Mouse (Mus musculus) lung, postnatal 0 days (tissue): ENCODE data around the gene Eef1akmt4. TPM values are rescaled to one million over a fixed set of nuclear protein-coding genes. Genes with fewer than 3 reads are reported as not detected.
A peak's percentile ranks its signal among the peaks of the same experiment; 100 is the strongest.

Experiments used
- ATAC-seq: fragments of 200-750 bp; cut with Nextera tagmentation; 2 replicates; pipeline ENCODE4 v1.8.0; 2017; ENCODE audit warnings: moderate library complexity
- DNase-seq: peaks from one replicate; pipeline ENCODE4 v3.0.0-alpha.2; 2016; ENCODE audit warnings: low spot score
- H3K27ac ChIP-seq: fragments of 300-500 bp; sonication (generic); 2 replicates; pipeline ENCODE4 v1.5.1; 2014; ENCODE audit warnings: antibody characterized with exemption, mild to moderate bottlenecking, low read length, mixed read lengths
- H3K27me3 ChIP-seq: fragments of 300-500 bp; sonication (generic); replicated peaks from 2 replicates; pipeline ENCODE4 v1.6.1; 2014; ENCODE audit warnings: low read length, mixed read lengths; ENCODE audit not compliant: insufficient read depth
- H3K36me3 ChIP-seq: fragments of 300-500 bp; sonication (generic); 2 replicates; pipeline ENCODE4 v1.6.1; 2014; ENCODE audit warnings: low read length, mixed read lengths; ENCODE audit not compliant: insufficient read depth
- H3K4me1 ChIP-seq: fragments of 300-500 bp; sonication (generic); 2 replicates; pipeline ENCODE4 v1.6.1; 2014; ENCODE audit warnings: antibody characterized with exemption, low read depth, low read length, mixed read lengths; ENCODE audit not compliant: insufficient read depth
- H3K4me2 ChIP-seq: fragments of 300-500 bp; sonication (generic); replicated peaks from 2 replicates; pipeline ENCODE4 v1.6.1; 2014; ENCODE audit warnings: low read depth, mild to moderate bottlenecking, low read length, moderate library complexity, mixed read lengths
- H3K4me3 ChIP-seq: fragments of 300-500 bp; sonication (generic); 2 replicates; pipeline ENCODE4 v1.5.1; 2014; ENCODE audit warnings: low read depth, low read length
- H3K9ac ChIP-seq: fragments of 300-500 bp; sonication (generic); replicated peaks from 2 replicates; pipeline ENCODE4 v1.6.1; 2014; ENCODE audit warnings: low read depth, mild to moderate bottlenecking
- H3K9me3 ChIP-seq: fragments of 300-500 bp; sonication (generic); 2 replicates; pipeline ENCODE4 v1.6.1; 2016; ENCODE audit warnings: low read length, mixed read lengths
- CTCF ChIP-seq: IDR thresholded peaks from 2 replicates; pipeline ENCODE4 v1.5.1; 2016; ENCODE audit warnings: antibody characterized with exemption, mild to moderate bottlenecking
- EP300 ChIP-seq: IDR thresholded peaks from 2 replicates; pipeline ENCODE4 v1.6.1; 2016; ENCODE audit warnings: antibody characterized with exemption, mild to moderate bottlenecking, control low read depth
- WGBS: fragments of 180-500 bp; shearing (Covaris S2); extraction: QIAGEN DNeasy Blood & Tissue Kit; methylation state at CpG from one replicate; pipeline ENCODE4 v1.1.7; 2014; 5-methylcytosine and 5-hydroxymethylcytosine counted together
- polyA plus RNA-seq: library from polyadenylated mRNA; unstranded; fragments of >200 nt; fragmentation: Nextera tagmentation; extraction: Ambion mirVana; gene quantifications from 2 replicates; pipeline ENCODE4 v1.2.1, GENCODE M21; 2015

Gene Eef1akmt4
- 15.2 and 15.3 TPM in 2 replicates for polyA plus RNA-seq

- WGBS, result 1% methylated on average over 41 of the region's 41 CpGs
- Histone ChIP-seq H3K4me1 (no peaks in the 10 kb centered on the region; the same call in 1 of the 2 replicates), H3K9me3 (no peaks in the 10 kb centered on the region), H3K27me3 (no peaks in the 10 kb centered on the region), H3K4me2 (peak within 1 kb of the TSS; percentile 82), H3K27ac (peak within 1 kb of the TSS; percentile 65), H3K4me3 (peak within 1 kb of the TSS; percentile 59), H3K9ac (peak within 1 kb of the TSS; percentile 50), H3K36me3 (0 out of 2 replicates have a peak, but pooled peaks cover 2% of the 10 kb centered on the region)
- DNase-seq (peak; percentile 98), ATAC-seq (peak; percentile 99)
- TF ChIP-seq EP300 (0 out of 2 replicates have a peak, but pooled peaks have one; percentile 9), CTCF (no peak)
Measured at GRCm38 (mm10) chr16:20611357-20612227, at the start of gene Eef1akmt4, which contains the start of the genes Gm49333 and Alg3. TSS of gene Eef1akmt4 (plus strand) at chr16:20611593. TSS of gene Gm49333 (plus strand) at chr16:20611610. TSS of gene Alg3 (minus strand) at chr16:20611735.

- Histone ChIP-seq H3K4me2 (no peak overlapping the region), H3K27me3 (no peaks in the 10 kb centered on the region), H3K4me3 (no peak overlapping the region), H3K4me1 (no peaks in the 10 kb centered on the region), H3K27ac (no peak overlapping the region), H3K36me3 (peaks cover 9% of the 10 kb centered on the region; the same call in 1 of the 2 replicates), H3K9me3 (no peaks in the 10 kb centered on the region), H3K9ac (no peak overlapping the region)
- DNase-seq (no peak), ATAC-seq (no peak)
- WGBS, result 59% methylated on average over 1 of the region's 1 CpGs
- TF ChIP-seq CTCF, result no peak
- no peak for TF ChIP-seq EP300
Measured at GRCm38 (mm10) chr16:20565075-20565474, 46.3 kb upstream of the Eef1akmt4 start.

GRCm38 (mm10) chr16:20589366-20589938 is 21.9 kb upstream of the Eef1akmt4 start, which contains the start of gene Vwa5b2:
TSS of gene Vwa5b2 (plus strand) at chr16:20589471.
- WGBS, result 1% methylated on average over 20 of the region's 24 CpGs
- TF ChIP-seq CTCF (no peak), EP300 (no peak)
- no peak within 1 kb of the TSS for H3K27ac ChIP-seq
- no peaks in the 10 kb centered on the region for H3K9me3 ChIP-seq
- no peak within 1 kb of the TSS for H3K9ac ChIP-seq
- H3K4me1 ChIP-seq, result no peaks in the 10 kb centered on the region; the same call in 1 of the 2 replicates
- H3K36me3 ChIP-seq, result no peaks in the 10 kb centered on the region
- H3K27me3 ChIP-seq, result peaks cover 40% of the 10 kb centered on the region
- ATAC-seq (no peak), DNase-seq (no peak)
- H3K4me2 ChIP-seq, result peak within 1 kb of the TSS; percentile 60
- peak within 1 kb of the TSS; percentile 40 for H3K4me3 ChIP-seq

GRCm38 (mm10) chr16:20589939-20590679 is 21.3 kb upstream of the Eef1akmt4 start:
- DNase-seq (no peak), ATAC-seq (peak; percentile 38)
- H3K27me3 ChIP-seq, result peaks cover 40% of the 10 kb centered on the region
- no peaks in the 10 kb centered on the region; the same call in 1 of the 2 replicates for H3K4me1 ChIP-seq
- H3K4me2 ChIP-seq, result peak overlapping the region; percentile 60
- peak overlapping the region; percentile 40 for H3K4me3 ChIP-seq
- no peak overlapping the region for H3K9ac ChIP-seq
- no peaks in the 10 kb centered on the region for H3K36me3 ChIP-seq
- H3K27ac ChIP-seq, result no peak overlapping the region
- no peaks in the 10 kb centered on the region for H3K9me3 ChIP-seq
- WGBS, result under 1% methylated on average over 32 of the region's 39 CpGs
- TF ChIP-seq EP300 (no peak), CTCF (no peak)

GRCm38 (mm10) chr16:20590680-20591038 is 20.7 kb upstream of the Eef1akmt4 start:
- peaks cover 40% of the 10 kb centered on the region for H3K27me3 ChIP-seq
- ATAC-seq, result no peak
- H3K4me3 ChIP-seq, result peak overlapping the region; percentile 40; the same call in 1 of the 2 replicates

More at GRCm38 (mm10) chr16:20590680-20591038, 20.7 kb upstream of the Eef1akmt4 start:
- 6% methylated on average over 17 of the region's 17 CpGs for WGBS
- TF ChIP-seq EP300 (no peak), CTCF (no peak)
- H3K9ac ChIP-seq, result no peak overlapping the region
- H3K27ac ChIP-seq, result no peak overlapping the region
- no peaks in the 10 kb centered on the region for H3K36me3 ChIP-seq
- H3K4me2 ChIP-seq, result peak overlapping the region; percentile 60; the same call in 1 of the 2 replicates
- DNase-seq, result no peak
- H3K4me1 ChIP-seq, result no peaks in the 10 kb centered on the region; the same call in 1 of the 2 replicates
- H3K9me3 ChIP-seq, result no peaks in the 10 kb centered on the region
